Mouse (Mus musculus): ENCODE measurements around the gene Vti1a.

GRCm38 (mm10) chr19:55401638-55402037 is 85.5 kb downstream of the Vti1a start:
- TF ChIP-seq CTCF (IDR thresholded peaks at IDR 0.05; ENCODE audit: borderline replicate concordance, extremely low read depth, insufficient read depth, insufficient read length) = no peak
- TF ChIP-seq POLR2A (IDR thresholded peaks at IDR 0.05; ENCODE audit: borderline replicate concordance, extremely low read depth, insufficient read depth, insufficient read length, poor library complexity, severe bottlenecking) = no peak
